Mouse (Mus musculus) heart, adult 2 months (tissue): ENCODE results near the gene Tbc1d8b.

ENCODE experiments used
- CTCF ChIP-seq: fragments of 200-600 bp; IDR thresholded peaks from 2 replicates; pipeline ENCODE4 v1.8.1; 2022; ENCODE audit warnings: antibody characterized with exemption, mild to moderate bottlenecking, moderate library complexity
- EP300 ChIP-seq: fragments of 200-500 bp; IDR thresholded peaks from 2 replicates; pipeline ENCODE4 v1.6.1; 2011; ENCODE audit warnings: low read depth, low read length, control low read depth; ENCODE audit not compliant: insufficient read depth

- TF ChIP-seq CTCF (peak; percentile 37), EP300 (no peak)
These were observed 22.7 kb upstream of the Tbc1d8b start for GRCm38 (mm10) chrX:139662111-139662510.
